Mouse (Mus musculus) embryo, embryonic 9.5 days (tissue): ENCODE measurements around the gene Bzw1.
"Not testable (repeated sequence)": the region's sequence is repeated elsewhere in the genome, so short reads cannot be mapped to it uniquely, and the experiment has no call there.

Experiments used
- DNase-seq: peaks from one replicate; pipeline ENCODE4 v3.0.0-alpha.2; 2017; ENCODE audit errors: extremely low spot score

Gene Bzw1

GRCm38 (mm10) chr1:58392652-58393283 is at the start of gene Bzw1:
Gene Bzw1 (plus strand): TSS chr1:58392898.
- DNase-seq, result peak; percentile 96

GRCm38 (mm10) chr1:58343861-58344260 is 48.8 kb upstream of the Bzw1 start:
- no peak for DNase-seq

- no peak for DNase-seq
Observed at GRCm38 (mm10) chr1:58344570-58344969, 48.1 kb upstream of the Bzw1 start.

GRCm38 (mm10) chr1:58346159-58346558 is 46.5 kb upstream of the Bzw1 start:
- no peak for DNase-seq

- DNase-seq, result no peak
Observed at GRCm38 (mm10) chr1:58348712-58349111, 44.0 kb upstream of the Bzw1 start.

GRCm38 (mm10) chr1:58353238-58353893 is 39.3 kb upstream of the Bzw1 start:
- DNase-seq, result no peak

GRCm38 (mm10) chr1:58358958-58359901 is 33.5 kb upstream of the Bzw1 start:
- DNase-seq, result no peak

- no peak for DNase-seq
Observed at GRCm38 (mm10) chr1:58362296-58362695, 30.4 kb upstream of the Bzw1 start.

- no peak for DNase-seq
Observed at GRCm38 (mm10) chr1:58364551-58364950, 28.1 kb upstream of the Bzw1 start.

- no peak for DNase-seq
Observed at GRCm38 (mm10) chr1:58365829-58366228, 26.9 kb upstream of the Bzw1 start.

- no peak for DNase-seq
Observed at GRCm38 (mm10) chr1:58366737-58367471, 25.8 kb upstream of the Bzw1 start.

- no peak for DNase-seq
Observed at GRCm38 (mm10) chr1:58369716-58370115, 23.0 kb upstream of the Bzw1 start.

GRCm38 (mm10) chr1:58374266-58374665 is 18.4 kb upstream of the Bzw1 start:
- DNase-seq, result not testable (repeated sequence)

- DNase-seq, result no peak
Observed at GRCm38 (mm10) chr1:58375574-58376147, 17.0 kb upstream of the Bzw1 start.

GRCm38 (mm10) chr1:58382586-58383281 is 10.0 kb upstream of the Bzw1 start:
- no peak for DNase-seq

- peak; percentile 24 for DNase-seq
Observed at GRCm38 (mm10) chr1:58391421-58392267, 1.1 kb upstream of the Bzw1 start.

- no peak for DNase-seq
Observed at GRCm38 (mm10) chr1:58392268-58392651, 438 bp upstream of the Bzw1 start.

- peak; percentile 54 for DNase-seq
Observed at GRCm38 (mm10) chr1:58393284-58394195, 842 bp downstream of the Bzw1 start.

- DNase-seq, result no peak
Observed at GRCm38 (mm10) chr1:58395341-58395740, 2.6 kb downstream of the Bzw1 start.
